Mouse (Mus musculus) heart, embryonic 16.5 days (tissue): Measurements from ENCODE around the gene Tinagl1. TPM values are rescaled to one million over a fixed set of nuclear protein-coding genes. Genes with fewer than 3 reads are reported as not detected.

Experiments
- ATAC-seq: fragments of 200-750 bp; cut with Nextera tagmentation; replicated peaks from 2 replicates; pipeline ENCODE4 v1.8.0; 2017; ENCODE audit warnings: moderate number of reproducible peaks; ENCODE audit not compliant: insufficient read depth, low FRiP score; ENCODE audit errors: extremely low read depth
- H3K27ac ChIP-seq: fragments of 300-500 bp; sonication (generic); 2 replicates; pipeline ENCODE4 v1.5.1; 2014; ENCODE audit warnings: mild to moderate bottlenecking, low read length, control low read depth, moderate library complexity
- H3K27me3 ChIP-seq: fragments of 300-500 bp; sonication (generic); 2 replicates; pipeline ENCODE4 v1.6.1; 2014; ENCODE audit warnings: low read length, mixed read lengths; ENCODE audit not compliant: control insufficient read depth, insufficient read depth
- H3K36me3 ChIP-seq: fragments of 300-500 bp; sonication (generic); 2 replicates; pipeline ENCODE4 v1.6.1; 2014; ENCODE audit not compliant: control insufficient read depth, insufficient read depth
- H3K4me1 ChIP-seq: fragments of 300-500 bp; sonication (generic); 2 replicates; pipeline ENCODE4 v1.6.1; 2014; ENCODE audit warnings: low read length, mixed read lengths; ENCODE audit not compliant: control insufficient read depth, insufficient read depth
- H3K4me2 ChIP-seq: fragments of 300-500 bp; sonication (generic); 2 replicates; pipeline ENCODE4 v1.6.1; 2014; ENCODE audit warnings: low read depth, mild to moderate bottlenecking, control low read depth, low read length
- H3K4me3 ChIP-seq: fragments of 300-500 bp; sonication (generic); 2 replicates; pipeline ENCODE4 v1.5.1; 2014; ENCODE audit warnings: mild to moderate bottlenecking, control low read depth, low read length
- H3K9ac ChIP-seq: fragments of 300-500 bp; sonication (generic); 2 replicates; pipeline ENCODE4 v1.6.1; 2014; ENCODE audit warnings: low read length, control low read depth
- H3K9me3 ChIP-seq: fragments of 300-500 bp; sonication (generic); replicated peaks from 2 replicates; pipeline ENCODE4 v1.6.1; 2016; ENCODE audit warnings: low read length; ENCODE audit not compliant: control insufficient read depth
- WGBS: fragments of 180-500 bp; shearing (Covaris S2); extraction: QIAGEN DNeasy Blood & Tissue Kit; methylation state at CpG from one replicate; pipeline ENCODE4 v1.1.7; 2014; 5-methylcytosine and 5-hydroxymethylcytosine counted together
- polyA plus RNA-seq: library from polyadenylated mRNA; unstranded; fragments of >200 nt; fragmentation: Nextera tagmentation; extraction: Ambion mirVana; gene quantifications from 2 replicates; pipeline ENCODE4 v1.2.1, GENCODE M21; 2015

Gene Tinagl1
- 61.2 and 70.6 TPM in 2 replicates for polyA plus RNA-seq

- H3K4me1 ChIP-seq, result peaks cover 67% of the 10 kb centered on the region
- H3K4me3 ChIP-seq, result peak within 1 kb of the TSS; percentile 50
- 7% methylated on average over 14 of the region's 14 CpGs for WGBS
- H3K36me3 ChIP-seq, result no peaks in the 10 kb centered on the region
- no peaks in the 10 kb centered on the region for H3K27me3 ChIP-seq
- peak within 1 kb of the TSS; percentile 72 for H3K9ac ChIP-seq
- peak within 1 kb of the TSS; percentile 57 for H3K27ac ChIP-seq
- no peak for ATAC-seq
- H3K4me2 ChIP-seq, result peak within 1 kb of the TSS; percentile 66
- no peaks in the 10 kb centered on the region for H3K9me3 ChIP-seq
These were observed at the start of gene Tinagl1 for GRCm38 (mm10) chr4:130175072-130175711. TSS of gene Tinagl1 (minus strand) at chr4:130175122.

- Histone ChIP-seq H3K27ac (no peak overlapping the region), H3K4me1 (no peaks in the 10 kb centered on the region), H3K36me3 (no peaks in the 10 kb centered on the region), H3K9ac (no peak overlapping the region), H3K4me3 (no peak overlapping the region), H3K9me3 (no peaks in the 10 kb centered on the region), H3K27me3 (no peaks in the 10 kb centered on the region), H3K4me2 (no peak overlapping the region)
- no peak for ATAC-seq
These were observed 49.1 kb upstream of the Tinagl1 start for GRCm38 (mm10) chr4:130224071-130224470.

DNA sequence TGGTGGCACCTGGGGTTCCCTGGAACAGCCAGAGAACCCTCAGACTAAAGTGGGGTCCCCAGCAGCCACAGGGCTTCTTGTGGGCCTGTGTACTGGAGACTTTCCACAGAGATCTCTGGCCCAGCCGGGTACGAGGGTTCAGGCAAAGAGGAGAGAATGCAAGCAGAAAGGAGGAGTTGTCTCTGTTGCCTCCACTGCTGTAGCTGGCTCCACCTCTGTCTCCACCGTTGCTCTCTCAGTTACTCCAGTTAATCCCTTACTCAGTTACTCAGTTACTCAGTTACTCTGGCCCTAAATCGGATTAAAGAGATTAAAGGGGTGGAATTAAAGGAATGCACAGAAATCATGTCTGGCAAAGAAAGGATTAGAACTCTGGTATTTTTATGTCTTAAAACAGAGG is 47.3 kb upstream of the Tinagl1 start, which contains the start of gene Gm853:
Gene Gm853 (minus strand): TSS at position 223 of the 400 bp plus-strand sequence.
- no peaks in the 10 kb centered on the region for H3K9me3 ChIP-seq
- ATAC-seq, result no peak
- WGBS, result 48% methylated on average over 4 of the region's 4 CpGs
- no peak within 1 kb of the TSS for H3K27ac ChIP-seq
- no peak within 1 kb of the TSS for H3K4me3 ChIP-seq
- H3K27me3 ChIP-seq, result no peaks in the 10 kb centered on the region
- H3K36me3 ChIP-seq, result no peaks in the 10 kb centered on the region
- H3K4me1 ChIP-seq, result no peaks in the 10 kb centered on the region
- no peak within 1 kb of the TSS for H3K9ac ChIP-seq
- no peak within 1 kb of the TSS for H3K4me2 ChIP-seq

- Histone ChIP-seq H3K9me3 (no peaks in the 10 kb centered on the region), H3K27ac (no peak overlapping the region), H3K27me3 (no peaks in the 10 kb centered on the region), H3K9ac (no peak overlapping the region), H3K4me1 (no peaks in the 10 kb centered on the region), H3K4me2 (no peak overlapping the region), H3K36me3 (no peaks in the 10 kb centered on the region), H3K4me3 (no peak overlapping the region)
- WGBS, result 78% methylated on average over 9 of the region's 9 CpGs
- no peak for ATAC-seq
These were observed 45.3 kb upstream of the Tinagl1 start for GRCm38 (mm10) chr4:130220176-130220575.

DNA sequence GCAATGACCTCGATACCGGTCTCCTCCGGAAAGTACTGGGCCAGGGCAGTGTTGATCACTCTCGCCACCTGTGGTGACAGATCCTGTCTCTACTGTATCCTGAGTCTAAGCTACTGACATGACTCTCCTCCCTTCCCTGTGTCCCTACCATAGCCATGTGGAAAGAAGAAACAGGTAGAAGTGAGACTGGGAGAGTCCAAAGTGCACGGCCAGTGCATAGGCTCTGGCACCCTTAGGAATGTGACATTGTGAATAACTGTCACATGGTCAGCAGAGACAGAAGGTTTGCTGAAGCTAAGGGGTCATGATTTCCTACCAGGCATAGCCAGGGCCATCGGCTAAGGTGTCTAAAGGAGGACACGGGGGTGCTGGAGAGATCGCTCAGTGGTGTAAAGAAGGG is 40.5 kb upstream of the Tinagl1 start:
- no peak for ATAC-seq
- no peak overlapping the region for H3K4me2 ChIP-seq
- H3K27ac ChIP-seq, result no peak overlapping the region
- H3K4me3 ChIP-seq, result no peak overlapping the region
- H3K4me1 ChIP-seq, result no peaks in the 10 kb centered on the region
- 79% methylated on average over 8 of the region's 8 CpGs for WGBS
- H3K27me3 ChIP-seq, result no peaks in the 10 kb centered on the region
- no peak overlapping the region for H3K9ac ChIP-seq
- no peaks in the 10 kb centered on the region for H3K9me3 ChIP-seq
- no peaks in the 10 kb centered on the region for H3K36me3 ChIP-seq

GRCm38 (mm10) chr4:130213857-130214256 is 38.9 kb upstream of the Tinagl1 start:
- Histone ChIP-seq H3K4me1 (no peaks in the 10 kb centered on the region), H3K27me3 (no peaks in the 10 kb centered on the region), H3K4me2 (no peak overlapping the region), H3K9ac (no peak overlapping the region), H3K36me3 (no peaks in the 10 kb centered on the region), H3K4me3 (no peak overlapping the region), H3K27ac (no peak overlapping the region), H3K9me3 (no peaks in the 10 kb centered on the region)
- 61% methylated on average over 10 of the region's 10 CpGs for WGBS
- ATAC-seq, result no peak

- WGBS, result 79% methylated on average over 4 of the region's 4 CpGs
- Histone ChIP-seq H3K4me2 (no peak overlapping the region), H3K4me1 (no peaks in the 10 kb centered on the region), H3K4me3 (no peak overlapping the region), H3K36me3 (no peaks in the 10 kb centered on the region), H3K9ac (no peak overlapping the region), H3K9me3 (no peaks in the 10 kb centered on the region), H3K27ac (no peak overlapping the region), H3K27me3 (no peaks in the 10 kb centered on the region)
- no peak for ATAC-seq
These were observed 38.3 kb upstream of the Tinagl1 start for GRCm38 (mm10) chr4:130213197-130213596.

GRCm38 (mm10) chr4:130212421-130212820 is 37.5 kb upstream of the Tinagl1 start:
- ATAC-seq, result no peak
- no peaks in the 10 kb centered on the region for H3K9me3 ChIP-seq
- H3K4me1 ChIP-seq, result no peaks in the 10 kb centered on the region
- WGBS, result 80% methylated on average over 7 of the region's 7 CpGs
- H3K27me3 ChIP-seq, result no peaks in the 10 kb centered on the region
- no peaks in the 10 kb centered on the region for H3K36me3 ChIP-seq
- no peak overlapping the region for H3K4me2 ChIP-seq
- no peak overlapping the region for H3K4me3 ChIP-seq
- H3K27ac ChIP-seq, result no peak overlapping the region
- H3K9ac ChIP-seq, result no peak overlapping the region

- 87% methylated on average over 2 of the region's 2 CpGs for WGBS
These were observed 36.9 kb upstream of the Tinagl1 start for GRCm38 (mm10) chr4:130211870-130212269.

More at GRCm38 (mm10) chr4:130211870-130212269, 36.9 kb upstream of the Tinagl1 start:
- no peaks in the 10 kb centered on the region for H3K27me3 ChIP-seq
- no peak overlapping the region for H3K9ac ChIP-seq
- H3K4me1 ChIP-seq, result no peaks in the 10 kb centered on the region
- no peaks in the 10 kb centered on the region for H3K9me3 ChIP-seq
- H3K4me2 ChIP-seq, result no peak overlapping the region
- H3K27ac ChIP-seq, result no peak overlapping the region
- ATAC-seq, result no peak
- H3K36me3 ChIP-seq, result no peaks in the 10 kb centered on the region
- no peak overlapping the region for H3K4me3 ChIP-seq
